Mouse (Mus musculus) midbrain, embryonic 10.5 days (tissue): ENCODE measurements around the gene Gm49337. TPM values are rescaled to one million over a fixed set of nuclear protein-coding genes. Genes with fewer than 3 reads are reported as not detected.

ENCODE experiments used
- DNase-seq: peaks from one replicate; pipeline ENCODE4 v3.0.0-alpha.2; 2017; ENCODE audit warnings: low spot score
- H3K27ac ChIP-seq: fragments of 300-500 bp; sonication (generic); replicated peaks from 2 replicates; pipeline ENCODE4 v1.5.1; 2016; ENCODE audit warnings: mild to moderate bottlenecking
- H3K27me3 ChIP-seq: fragments of 300-500 bp; sonication (generic); 2 replicates; pipeline ENCODE4 v1.6.1; 2016; ENCODE audit warnings: low read depth, mild to moderate bottlenecking; ENCODE audit not compliant: poor library complexity, severe bottlenecking
- H3K36me3 ChIP-seq: fragments of 300-500 bp; sonication (generic); 2 replicates; pipeline ENCODE4 v1.6.1; 2016; ENCODE audit warnings: mild to moderate bottlenecking, moderate library complexity
- H3K4me1 ChIP-seq: fragments of 300-500 bp; sonication (generic); 2 replicates; pipeline ENCODE4 v1.6.1; 2016
- H3K4me3 ChIP-seq: fragments of 300-500 bp; sonication (generic); 2 replicates; pipeline ENCODE4 v1.5.1; 2016; ENCODE audit warnings: mild to moderate bottlenecking, moderate library complexity
- H3K9me3 ChIP-seq: fragments of 300-500 bp; sonication (generic); replicated peaks from 2 replicates; pipeline ENCODE4 v1.6.1; 2016; ENCODE audit warnings: mild to moderate bottlenecking
- WGBS: fragments of 180-500 bp; shearing (Covaris S2); methylation state at CpG from one replicate; pipeline ENCODE4 v1.1.7; 2016; 5-methylcytosine and 5-hydroxymethylcytosine counted together
- polyA plus RNA-seq: library from polyadenylated mRNA; unstranded; fragments of >200 nt; fragmentation: Nextera tagmentation; extraction: Ambion mirVana; gene quantifications from 2 replicates; pipeline ENCODE4 v1.2.1, GENCODE M21; 2016

Gene Gm49337
- polyA plus RNA-seq, 1 experiment from 2014 or later: not detected

GRCm38 (mm10) chr4:116317575-116317974 is 144.4 kb downstream of the Gm49337 start:
- no peak overlapping the region for H3K27ac ChIP-seq
- DNase-seq: no peak
- no peaks in the 10 kb centered on the region for H3K4me1 ChIP-seq
- no peak overlapping the region for H3K4me3 ChIP-seq
- no peaks in the 10 kb centered on the region for H3K9me3 ChIP-seq
- 95% methylated on average over 4 of the region's 4 CpGs for WGBS
- H3K36me3 ChIP-seq: peaks cover 96% of the 10 kb centered on the region
- no peaks in the 10 kb centered on the region for H3K27me3 ChIP-seq

GRCm38 (mm10) chr4:116322127-116322526 is 148.9 kb downstream of the Gm49337 start:
- Histone ChIP-seq H3K4me1 (no peaks in the 10 kb centered on the region), H3K4me3 (no peak overlapping the region), H3K36me3 (peaks cover 92% of the 10 kb centered on the region), H3K27ac (no peak overlapping the region), H3K27me3 (no peaks in the 10 kb centered on the region), H3K9me3 (no peaks in the 10 kb centered on the region)
- 92% methylated on average over 6 of the region's 6 CpGs for WGBS
- no peak for DNase-seq

- DNase-seq: no peak
- H3K36me3 ChIP-seq: peaks cover 72% of the 10 kb centered on the region
These were observed 156.1 kb downstream of the Gm49337 start for GRCm38 (mm10) chr4:116329256-116329655.

DNA sequence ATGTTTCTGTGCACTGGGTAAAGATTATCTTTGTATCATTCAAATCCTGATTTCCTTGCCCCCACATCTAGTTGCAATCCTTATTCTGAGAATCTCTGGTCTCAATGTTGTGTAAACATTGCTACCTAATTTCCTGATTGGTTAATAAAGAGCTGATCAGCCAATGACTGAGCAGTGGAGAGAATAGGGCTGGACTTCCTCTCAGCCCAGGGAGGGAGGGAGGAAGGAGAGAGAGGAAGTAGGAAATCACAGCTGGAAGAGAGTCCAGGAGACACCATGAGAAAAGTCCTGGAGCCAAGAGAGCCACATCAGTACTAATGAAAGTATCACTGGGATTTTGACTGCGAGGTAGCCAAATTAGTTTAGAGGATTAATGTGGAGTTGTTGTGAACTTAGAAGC is 163.1 kb downstream of the Gm49337 start:
- Histone ChIP-seq H3K4me3 (no peak overlapping the region), H3K9me3 (no peaks in the 10 kb centered on the region), H3K27ac (no peak overlapping the region), H3K36me3 (peaks cover 7% of the 10 kb centered on the region), H3K4me1 (no peaks in the 10 kb centered on the region), H3K27me3 (no peaks in the 10 kb centered on the region)
- DNase-seq: no peak
- 94% methylated on average over 1 of the region's 1 CpGs for WGBS

More at GRCm38 (mm10) chr4:116329256-116329655, 156.1 kb downstream of the Gm49337 start:
- no peaks in the 10 kb centered on the region for H3K4me1 ChIP-seq
- H3K27ac ChIP-seq: no peak overlapping the region
- no peak overlapping the region for H3K4me3 ChIP-seq
- no peaks in the 10 kb centered on the region for H3K27me3 ChIP-seq
- 93% methylated on average over 3 of the region's 3 CpGs for WGBS
- H3K9me3 ChIP-seq: no peaks in the 10 kb centered on the region; the same call in 1 of the 2 replicates

DNA sequence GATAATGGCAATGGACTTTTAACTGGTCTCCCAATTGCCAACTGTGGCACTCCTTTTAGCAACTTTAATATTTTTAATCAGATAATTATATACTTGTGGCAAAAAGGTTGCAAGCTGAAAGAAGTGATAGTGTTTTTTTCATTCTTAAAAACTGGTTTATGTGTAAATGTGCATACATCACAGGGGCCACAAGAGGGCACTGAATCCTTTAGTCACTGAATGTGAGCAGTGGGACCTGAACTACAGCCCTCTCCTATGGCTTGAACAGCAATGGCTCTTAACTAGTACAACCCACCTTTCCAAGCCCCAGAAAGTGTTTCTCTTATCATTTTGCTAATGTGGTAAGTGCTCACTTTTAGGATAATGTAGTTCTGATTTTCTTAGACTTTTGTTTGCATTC is 168.9 kb downstream of the Gm49337 start:
- no peaks in the 10 kb centered on the region for H3K9me3 ChIP-seq
- H3K4me3 ChIP-seq: no peak overlapping the region
- no peaks in the 10 kb centered on the region for H3K4me1 ChIP-seq
- peak; percentile 18 for DNase-seq
- no peaks in the 10 kb centered on the region for H3K27me3 ChIP-seq
- H3K36me3 ChIP-seq: no peaks in the 10 kb centered on the region
- no peak overlapping the region for H3K27ac ChIP-seq

Other genes with a start within 250 kb of the Gm49337 start
- 38.5 and 39.4 TPM in 2 replicates for gene Dmbx1, start 233.5 kb upstream of the Gm49337 start, polyA plus RNA-seq
- 1.4 and 2.7 TPM in 2 replicates for gene Faah, start 155.5 kb upstream of the Gm49337 start, polyA plus RNA-seq
- gene Nsun4, start 119.5 kb upstream of the Gm49337 start, polyA plus RNA-seq: 20.4 and 21.2 TPM in 2 replicates
- gene Uqcrh, start 98.3 kb upstream of the Gm49337 start, polyA plus RNA-seq: 444 and 449 TPM in 2 replicates
- 67.9 and 73.8 TPM in 2 replicates for gene Lrrc41, start 98.1 kb upstream of the Gm49337 start, polyA plus RNA-seq
- 77.4 and 80.9 TPM in 2 replicates for gene Rad54l, start 49.7 kb upstream of the Gm49337 start, polyA plus RNA-seq
- 55.9 TPM in 2 replicates for gene Pomgnt1, start 49.5 kb upstream of the Gm49337 start, polyA plus RNA-seq
- gene Lurap1, start 22.0 kb upstream of the Gm49337 start, polyA plus RNA-seq: 2.2 and 2.7 TPM in 2 replicates
- gene Tspan1, start 5.8 kb upstream of the Gm49337 start, polyA plus RNA-seq: 0.06 TPM in 1 of 2 replicates, not detected in the other
- gene 1700042G07Rik, start within 50 bp of the Gm49337 start, polyA plus RNA-seq: not detected in 2 replicates
- gene Pik3r3, start 48.2 kb downstream of the Gm49337 start, polyA plus RNA-seq: 46.0 and 68.7 TPM in 2 replicates